Mouse (Mus musculus) cortical plate, adult 2 months (tissue): ENCODE measurements around the gene Sct.

ENCODE experiments used
- CTCF ChIP-seq: fragments of 200-500 bp; IDR thresholded peaks from 2 replicates; pipeline ENCODE4 v1.5.1; 2011; ENCODE audit warnings: mild to moderate bottlenecking, control low read depth, low read length; ENCODE audit not compliant: insufficient read depth; ENCODE audit errors: extremely low read depth
- POLR2A ChIP-seq: fragments of 200-500 bp; IDR thresholded peaks from 2 replicates; pipeline ENCODE4 v1.6.1; 2011; ENCODE audit warnings: mild to moderate bottlenecking, low read length, control low read depth; ENCODE audit not compliant: insufficient read depth; ENCODE audit errors: extremely low read depth

DNA sequence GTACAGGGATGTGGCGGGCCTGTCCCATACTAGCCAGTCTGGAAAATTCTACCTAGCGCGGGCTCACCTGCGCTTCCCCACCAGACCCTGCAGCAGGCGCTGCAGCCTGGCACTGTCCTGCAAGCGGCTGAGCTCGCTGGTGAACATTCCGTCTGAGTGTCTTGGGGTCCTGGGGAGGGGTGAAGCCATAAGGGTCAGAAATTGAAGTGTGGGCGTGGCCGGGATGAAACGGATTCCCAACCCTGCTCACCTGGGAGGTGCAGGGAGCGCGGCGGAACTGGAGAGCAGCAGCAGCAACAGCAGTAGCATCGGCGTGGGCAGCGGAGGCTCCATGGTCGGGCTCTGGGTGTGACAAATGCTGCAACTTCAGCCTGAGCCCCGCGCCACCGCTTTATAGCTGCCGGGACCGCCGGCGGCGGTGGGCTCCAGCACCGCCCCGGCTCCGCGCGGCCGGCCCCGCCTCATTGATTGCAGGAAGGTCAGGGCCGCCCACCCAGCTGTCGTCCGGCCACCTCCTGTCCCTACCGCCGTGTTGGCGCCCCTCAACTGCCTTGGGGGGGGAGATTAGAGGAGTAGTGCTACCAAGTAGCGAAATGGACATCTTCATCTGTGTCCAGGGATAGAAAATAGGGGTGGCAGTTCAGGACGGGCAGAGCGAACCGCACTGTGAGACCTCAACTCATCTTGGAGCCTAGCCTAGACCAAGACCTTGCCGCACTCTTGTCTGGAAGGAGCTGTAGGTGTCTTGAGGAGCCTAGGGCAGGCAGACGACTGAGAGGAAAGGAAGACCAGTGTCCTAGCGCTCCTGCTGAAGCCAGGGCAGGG, at the start of gene Sct:
- TF ChIP-seq CTCF (peak; percentile 27; the same call in 1 of the 2 replicates), POLR2A (no peak)
